Mouse (Mus musculus) midbrain, embryonic 16.5 days (tissue): Measurements from ENCODE around the gene Cwc22. TPM values are rescaled to one million over a fixed set of nuclear protein-coding genes. Genes with fewer than 3 reads are reported as not detected.

ENCODE experiments used
- ATAC-seq: fragments of 200-750 bp; cut with Nextera tagmentation; 2 replicates; pipeline ENCODE4 v1.8.0; 2017; ENCODE audit warnings: moderate TSS enrichment
- H3K27ac ChIP-seq: fragments of 300-500 bp; sonication (generic); 2 replicates; pipeline ENCODE4 v1.5.1; 2014; ENCODE audit warnings: mild to moderate bottlenecking, low read length, mixed read lengths
- H3K27me3 ChIP-seq: fragments of 300-500 bp; sonication (generic); 2 replicates; pipeline ENCODE4 v1.6.1; 2014; ENCODE audit warnings: low read depth, low read length, mixed read lengths; ENCODE audit not compliant: control insufficient read depth, insufficient read depth
- H3K36me3 ChIP-seq: fragments of 300-500 bp; sonication (generic); 2 replicates; pipeline ENCODE4 v1.6.1; 2014; ENCODE audit warnings: mild to moderate bottlenecking, low read length, moderate library complexity, mixed read lengths; ENCODE audit not compliant: control insufficient read depth, insufficient read depth
- H3K4me1 ChIP-seq: fragments of 300-500 bp; sonication (generic); 2 replicates; pipeline ENCODE4 v1.6.1; 2014; ENCODE audit warnings: mild to moderate bottlenecking, low read length, mixed read lengths; ENCODE audit not compliant: control insufficient read depth, insufficient read depth
- H3K4me2 ChIP-seq: fragments of 300-500 bp; sonication (generic); 2 replicates; pipeline ENCODE4 v1.6.1; 2014; ENCODE audit warnings: mild to moderate bottlenecking, low read length, mixed read lengths
- H3K4me3 ChIP-seq: fragments of 300-500 bp; sonication (generic); 2 replicates; pipeline ENCODE4 v1.5.1; 2014; ENCODE audit warnings: low read depth, mild to moderate bottlenecking, low read length, moderate library complexity, mixed read lengths
- H3K9ac ChIP-seq: fragments of 300-500 bp; sonication (generic); 2 replicates; pipeline ENCODE4 v1.6.1; 2014; ENCODE audit warnings: low read depth, low read length, mixed read lengths
- H3K9me3 ChIP-seq: fragments of 300-500 bp; sonication (generic); replicated peaks from 2 replicates; pipeline ENCODE4 v1.6.1; 2014; ENCODE audit warnings: mild to moderate bottlenecking, low read length, mixed read lengths; ENCODE audit not compliant: control insufficient read depth, poor library complexity, severe bottlenecking
- WGBS: fragments of 180-500 bp; shearing (Covaris S2); extraction: QIAGEN DNeasy Blood & Tissue Kit; methylation state at CpG from one replicate; pipeline ENCODE4 v1.1.7; 2014; 5-methylcytosine and 5-hydroxymethylcytosine counted together
- polyA plus RNA-seq: library from polyadenylated mRNA; unstranded; fragments of >200 nt; fragmentation: Nextera tagmentation; extraction: Ambion mirVana; gene quantifications from 2 replicates; pipeline ENCODE4 v1.2.1, GENCODE M21; 2015

Cwc22 gene
- polyA plus RNA-seq, 1 experiment from 2014 or later: 20.6 TPM

DNA sequence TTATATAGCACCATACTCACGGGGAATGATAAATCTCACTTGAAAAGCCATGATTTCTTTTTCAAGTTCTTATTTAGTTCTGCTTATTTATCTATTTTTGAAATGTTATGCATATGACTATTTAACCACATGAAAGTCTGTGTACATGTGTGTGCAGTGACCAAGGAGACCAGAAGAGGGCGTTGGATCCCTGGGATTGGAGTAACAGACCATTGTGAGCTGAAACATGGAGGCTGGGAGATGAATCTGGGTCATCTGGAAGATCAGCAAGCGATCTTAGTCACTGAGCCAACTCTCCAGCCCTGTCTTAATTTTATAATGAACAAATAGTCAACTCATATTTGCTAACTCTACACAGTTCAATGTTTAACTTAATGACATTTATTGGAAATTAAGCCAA, 110.4 kb downstream of the Cwc22 start:
- no peaks in the 10 kb centered on the region for H3K9me3 ChIP-seq
- no peak overlapping the region for H3K4me2 ChIP-seq
- H3K9ac ChIP-seq: no peak overlapping the region
- ATAC-seq: no peak
- no peak overlapping the region for H3K27ac ChIP-seq
- no peaks in the 10 kb centered on the region for H3K4me1 ChIP-seq
- no peaks in the 10 kb centered on the region for H3K36me3 ChIP-seq
- no peak overlapping the region for H3K4me3 ChIP-seq
- H3K27me3 ChIP-seq: no peaks in the 10 kb centered on the region
- WGBS: 59% methylated on average over 3 of the region's 3 CpGs

Other genes with a start within 250 kb of the Cwc22 start
- gene Zfp385b, start 126.7 kb downstream of the Cwc22 start, polyA plus RNA-seq: 12.2 and 15.3 TPM in 2 replicates